Mouse (Mus musculus) thymus, adult 2 months (tissue): ENCODE measurements around the gene Zar1l.

Experiments used
- CTCF ChIP-seq: fragments of 200-500 bp; IDR thresholded peaks from 2 replicates; pipeline ENCODE4 v1.5.1; 2012; ENCODE audit warnings: mild to moderate bottlenecking, control low read depth, low read length, moderate library complexity, borderline replicate concordance; ENCODE audit not compliant: control insufficient read depth, poor library complexity, insufficient read depth; ENCODE audit errors: extremely low read depth
- POLR2A ChIP-seq: fragments of 200-500 bp; IDR thresholded peaks from 2 replicates; pipeline ENCODE4 v1.6.1; 2012; ENCODE audit warnings: mild to moderate bottlenecking, low read length, control low read depth, moderate library complexity; ENCODE audit not compliant: control insufficient read depth, poor library complexity, insufficient read depth; ENCODE audit errors: extremely low read depth

- TF ChIP-seq CTCF (no peak), POLR2A (no peak)
These were observed 43.4 kb upstream of the Zar1l start for GRCm38 (mm10) chr5:150561376-150561775.
